In genomic region chr10:59909357-59909847, GRCm38 (mm10) we compare ENCODE assay signal across 8 mouse cellular contexts. TPM values are rescaled to one million over a fixed set of nuclear protein-coding genes. Genes with fewer than 3 reads are reported as not detected.
DNase-seq lines count a peak whose midpoint lies in the region; ATAC-seq and TF ChIP-seq lines count a peak whose summit lies in the region.

No protein-coding gene starts in this region.

- peak; percentile 32 for DNase-seq in retina, embryonic 14.5 days (ENCODE audit: low spot score)
- DNase-seq in retina, postnatal 1 day = no peak
- peak; percentile 82 for DNase-seq in heart, postnatal 0 days (ENCODE audit: low spot score)
- DNase-seq in kidney, postnatal 25 days = peak; percentile 77 to 89
- no peak for DNase-seq in left cerebral cortex, postnatal 14 days (ENCODE audit: low spot score in 2 of 2)
- DNase-seq in ovary, postnatal 14 days (ENCODE audit: low spot score) = no peak

- H3K4me1 ChIP-seq in embryonic facial prominence, embryonic 12.5 days = peaks cover 52% of the 10 kb centered on the region
- H3K4me1 ChIP-seq in heart, postnatal 0 days (ENCODE audit: control insufficient read depth, insufficient read depth) = peaks cover 40% of the 10 kb centered on the region
- peaks cover 35% of the 10 kb centered on the region for H3K4me1 ChIP-seq in midbrain, embryonic 13.5 days (replicated peaks)

- no peaks in the 10 kb centered on the region for H3K36me3 ChIP-seq in embryonic facial prominence, embryonic 12.5 days
- no peaks in the 10 kb centered on the region for H3K36me3 ChIP-seq in heart, postnatal 0 days (replicated peaks; ENCODE audit: control insufficient read depth, insufficient read depth, low read length)
- no peaks in the 10 kb centered on the region for H3K36me3 ChIP-seq in midbrain, embryonic 13.5 days

- no peak overlapping the region for H3K9ac ChIP-seq in embryonic facial prominence, embryonic 12.5 days
- H3K9ac ChIP-seq in heart, postnatal 0 days (replicated peaks; ENCODE audit: low read depth, low read length) = no peak overlapping the region
- 0 out of 2 replicates have a peak overlapping the region, but pooled peaks have one; percentile 14 for H3K9ac ChIP-seq in midbrain, embryonic 13.5 days (replicated peaks)

- no peaks in the 10 kb centered on the region for H3K9me3 ChIP-seq in embryonic facial prominence, embryonic 12.5 days
- no peaks in the 10 kb centered on the region for H3K9me3 ChIP-seq in heart, postnatal 0 days (replicated peaks; ENCODE audit: control insufficient read depth, low read length)
- no peaks in the 10 kb centered on the region for H3K9me3 ChIP-seq in midbrain, embryonic 13.5 days

- 9% methylated on average over 14 of the region's 14 CpGs for WGBS in embryonic facial prominence, embryonic 12.5 days
- WGBS in heart, postnatal 0 days = 8% methylated on average over 14 of the region's 14 CpGs
- WGBS in midbrain, embryonic 13.5 days = 10% methylated on average over 14 of the region's 14 CpGs

- H3K4me3 ChIP-seq in embryonic facial prominence, embryonic 12.5 days = no peak overlapping the region
- 0 out of 2 replicates have a peak overlapping the region, but pooled peaks have one; percentile 1 for H3K4me3 ChIP-seq in heart, postnatal 0 days (ENCODE audit: low read depth, low read length)
- no peak overlapping the region for H3K4me3 ChIP-seq in midbrain, embryonic 13.5 days (replicated peaks)

- no peak for TF ChIP-seq CTCF in heart, postnatal 0 days (IDR thresholded peaks at IDR 0.05; ENCODE audit: low read depth)

- TF ChIP-seq EP300 in heart, postnatal 0 days (IDR thresholded peaks at IDR 0.05; ENCODE audit: low read depth) = no peak

- H3K27me3 ChIP-seq in embryonic facial prominence, embryonic 12.5 days = no peaks in the 10 kb centered on the region
- no peaks in the 10 kb centered on the region for H3K27me3 ChIP-seq in heart, postnatal 0 days (ENCODE audit: control insufficient read depth, insufficient read depth, low read length)
- 0 out of 2 replicates have a peak, but pooled peaks cover 5% of the 10 kb centered on the region for H3K27me3 ChIP-seq in midbrain, embryonic 13.5 days

- H3K4me2 ChIP-seq in embryonic facial prominence, embryonic 12.5 days (replicated peaks) = peak overlapping the region; percentile 26
- H3K4me2 ChIP-seq in heart, postnatal 0 days (ENCODE audit: low read depth, low read length) = peak overlapping the region; percentile 38
- peak overlapping the region; percentile 21; the same call in 1 of the 2 replicates for H3K4me2 ChIP-seq in midbrain, embryonic 13.5 days (replicated peaks)

- intact Hi-C loops in left cerebral cortex, postnatal 14 days (cut with DNase I) = no loop called here

- H3K27ac ChIP-seq in embryonic facial prominence, embryonic 12.5 days = peak overlapping the region; percentile 70; the same call in 1 of the 2 replicates
- H3K27ac ChIP-seq in heart, postnatal 0 days (ENCODE audit: low read depth) = peak overlapping the region; percentile 82
- peak overlapping the region; percentile 53 for H3K27ac ChIP-seq in midbrain, embryonic 13.5 days

- no peak for ATAC-seq in embryonic facial prominence, embryonic 12.5 days (ENCODE audit: insufficient number of reproducible peaks, insufficient read depth, low FRiP score, low TSS enrichment)
- peak; percentile 59 for ATAC-seq in heart, postnatal 0 days (ENCODE audit: insufficient read depth, low read depth)
- peak; percentile 21; the same call in 1 of the 2 replicates for ATAC-seq in midbrain, embryonic 13.5 days

RNA-seq across cellular contexts. Expression of gene Dnajb12, which starts 30.0 kb away (rescaled TPM):
- 18.9 and 19.9 TPM in 2 replicates for polyA plus RNA-seq in embryonic facial prominence, embryonic 12.5 days (2016; fragmentation: Nextera tagmentation; extraction: Ambion mirVana)
- 48.5 and 50.0 TPM in 2 replicates for total RNA-seq in heart, postnatal 0 days (2014; rRNA removed; ENCODE audit: low replicate concordance)
- 18.4 and 18.5 TPM in 2 replicates for polyA plus RNA-seq in heart, postnatal 0 days (2015; fragmentation: Nextera tagmentation; extraction: Ambion mirVana)
- 18.3 and 18.6 TPM in 2 replicates for polyA plus RNA-seq in midbrain, embryonic 13.5 days (2015; fragmentation: Nextera tagmentation; extraction: Ambion mirVana)
- total RNA-seq in left cerebral cortex, postnatal 14 days (2021) = 10 to 100 TPM; 46.3 to 50.6 TPM

RNA-seq across cellular contexts. Expression of gene Ddit4, which starts 42.2 kb away (rescaled TPM):
- 81.2 and 92.3 TPM in 2 replicates for polyA plus RNA-seq in embryonic facial prominence, embryonic 12.5 days (2016; fragmentation: Nextera tagmentation; extraction: Ambion mirVana)
- total RNA-seq in heart, postnatal 0 days (2014; rRNA removed; ENCODE audit: low replicate concordance) = 30.3 and 35.6 TPM in 2 replicates
- polyA plus RNA-seq in heart, postnatal 0 days (2015; fragmentation: Nextera tagmentation; extraction: Ambion mirVana) = 17.0 and 17.4 TPM in 2 replicates
- 48.5 and 58.7 TPM in 2 replicates for polyA plus RNA-seq in midbrain, embryonic 13.5 days (2015; fragmentation: Nextera tagmentation; extraction: Ambion mirVana)
- 10 to 100 TPM; 52.5 to 76.3 TPM for total RNA-seq in left cerebral cortex, postnatal 14 days (2021)

Comparison
In these comparisons a context has a peak if more than half of its experiments do, and no peak if none do; other contexts are left out.
1. DNase-seq: peak in retina, embryonic 14.5 days (single experiment), heart, postnatal 0 days (single experiment) and kidney, postnatal 25 days (2 of 2); none in retina, postnatal 1 day (single experiment), left cerebral cortex, postnatal 14 days (0 of 2) and ovary, postnatal 14 days (single experiment).
2. Peak in every context shown above with its lines, with median percentiles within 50 percentile points of each other: H3K27ac ChIP-seq and H3K4me2 ChIP-seq.